ENCODE assay signal across 18 mouse cellular contexts in genomic region chr9:106215341-106216125, GRCm38 (mm10). TPM values are rescaled to one million over a fixed set of nuclear protein-coding genes. Genes with fewer than 3 reads are reported as not detected.
DNase-seq lines count a peak whose midpoint lies in the region; ATAC-seq and TF ChIP-seq lines count a peak whose summit lies in the region.
"Had no signal": no experiment of that assay in that cellular context is flagged by ENCODE, and none has a peak within 500 bp of the region (broad histone marks: within the 10 kb centered on the region; RNA-seq: fewer than 3 reads in every experiment).

No protein-coding gene starts in this region.

- no peak for DNase-seq in kidney, adult 2 months
- no peak for DNase-seq in midbrain, postnatal 0 days (ENCODE audit: low spot score)
- no peak for DNase-seq in CH12.LX (ENCODE audit: extremely low read depth)
- DNase-seq in splenic B cell, adult 2 months (ENCODE audit: low read depth, low spot score): peak; percentile 41
- no peak for DNase-seq in right cerebral cortex, adult 18-20 months
- DNase-seq: adrenal gland, adult 8-10 months; cerebellum, adult 11-12 months; cerebellum, postnatal 25 days; kidney, postnatal 10 days; lung, adult 18-20 months; spleen, adult 18-20 months had no signal

- TF ChIP-seq EP300 in CH12.LX (IDR thresholded peaks at IDR 0.05; ENCODE audit: low read length): no peak

- no peaks in the 10 kb centered on the region for H3K27me3 ChIP-seq in kidney, adult 2 months (replicated peaks; ENCODE audit: control insufficient read depth, insufficient read depth, low read length)
- H3K27me3 ChIP-seq in kidney, embryonic 15.5 days: no peaks in the 10 kb centered on the region
- no peaks in the 10 kb centered on the region for H3K27me3 ChIP-seq in midbrain, postnatal 0 days (ENCODE audit: insufficient read depth, low read length)
- no peaks in the 10 kb centered on the region for H3K27me3 ChIP-seq in midbrain, embryonic 15.5 days (replicated peaks)
- no peaks in the 10 kb centered on the region for H3K27me3 ChIP-seq in CH12.LX (replicated peaks)
- H3K27me3 ChIP-seq in splenic B cell, adult 2 months (ENCODE audit: control insufficient read depth, insufficient read depth, low read length, poor library complexity, severe bottlenecking): no peaks in the 10 kb centered on the region
- H3K27me3 ChIP-seq: forebrain, embryonic 12.5 days; limb, embryonic 13.5 days; midbrain, embryonic 12.5 days had no signal

- H3K4me3 ChIP-seq in kidney, adult 2 months (ENCODE audit: insufficient read depth, low read depth, low read length): no peak overlapping the region
- H3K4me3 ChIP-seq in kidney, embryonic 15.5 days (replicated peaks): no peak overlapping the region
- H3K4me3 ChIP-seq in midbrain, postnatal 0 days (ENCODE audit: low read depth, low read length): no peak overlapping the region
- H3K4me3 ChIP-seq in midbrain, embryonic 15.5 days: no peak overlapping the region
- H3K4me3 ChIP-seq in CH12.LX (replicated peaks in 1 of 3; ENCODE audit: low read depth in 2 of 3, low read length in 2 of 3, poor library complexity in 1 of 3): no peak overlapping the region
- H3K4me3 ChIP-seq: forebrain, embryonic 12.5 days; limb, embryonic 13.5 days; midbrain, embryonic 12.5 days; myocyte had no signal

- no peak for ATAC-seq in kidney, embryonic 15.5 days (replicated peaks; ENCODE audit: low FRiP score)
- no peak for ATAC-seq in midbrain, postnatal 0 days (ENCODE audit: low FRiP score)
- ATAC-seq in midbrain, embryonic 15.5 days (replicated peaks): no peak
- ATAC-seq: inflammation-experienced regulatory T-cells, adult 6 months had no signal

- H3K36me3 ChIP-seq in kidney, adult 2 months (ENCODE audit: control insufficient read depth, insufficient read depth, low read length): peaks cover 2% of the 10 kb centered on the region; the same call in 1 of the 2 replicates
- peaks cover 34% of the 10 kb centered on the region for H3K36me3 ChIP-seq in kidney, embryonic 15.5 days
- peaks cover 26% of the 10 kb centered on the region for H3K36me3 ChIP-seq in midbrain, postnatal 0 days (ENCODE audit: insufficient read depth, low read length)
- peaks cover 21% of the 10 kb centered on the region for H3K36me3 ChIP-seq in midbrain, embryonic 15.5 days (replicated peaks)
- peaks cover 17 to 53% of the 10 kb centered on the region in 2 experiments for H3K36me3 ChIP-seq in CH12.LX (replicated peaks in 1 of 2; ENCODE audit: control insufficient read depth in 1 of 2, insufficient read depth in 1 of 2, low read length in 1 of 2)
- H3K36me3 ChIP-seq in splenic B cell, adult 2 months (ENCODE audit: control insufficient read depth, insufficient read depth, low read length, poor library complexity, severe bottlenecking): peaks cover 10% of the 10 kb centered on the region

- no peaks in the 10 kb centered on the region for H3K9me3 ChIP-seq in kidney, embryonic 15.5 days (replicated peaks)
- no peaks in the 10 kb centered on the region for H3K9me3 ChIP-seq in midbrain, postnatal 0 days (ENCODE audit: low read length)
- H3K9me3 ChIP-seq in midbrain, embryonic 15.5 days: no peaks in the 10 kb centered on the region
- peaks cover 13% of the 10 kb centered on the region for H3K9me3 ChIP-seq in CH12.LX (replicated peaks; ENCODE audit: low read length)
- H3K9me3 ChIP-seq: forebrain, embryonic 12.5 days; limb, embryonic 13.5 days; midbrain, embryonic 12.5 days had no signal

- 0 out of 2 replicates have a peak, but pooled peaks cover 5% of the 10 kb centered on the region for H3K4me1 ChIP-seq in kidney, adult 2 months (ENCODE audit: control insufficient read depth, insufficient read depth, low read length)
- peaks cover 17% of the 10 kb centered on the region for H3K4me1 ChIP-seq in kidney, embryonic 15.5 days
- no peaks in the 10 kb centered on the region for H3K4me1 ChIP-seq in midbrain, postnatal 0 days (ENCODE audit: insufficient read depth, low read length)
- H3K4me1 ChIP-seq in midbrain, embryonic 15.5 days: peaks cover 13% of the 10 kb centered on the region
- H3K4me1 ChIP-seq in CH12.LX (ENCODE audit: control insufficient read depth in 1 of 2, insufficient read depth in 2 of 2): peaks cover 18 to 64% of the 10 kb centered on the region in 2 experiments

- WGBS in kidney, adult 2 months: 75% methylated on average over 6 of the region's 6 CpGs
- 84% methylated on average over 6 of the region's 6 CpGs for WGBS in kidney, embryonic 15.5 days
- 89% methylated on average over 6 of the region's 6 CpGs for WGBS in midbrain, postnatal 0 days
- 88% methylated on average over 6 of the region's 6 CpGs for WGBS in midbrain, embryonic 15.5 days

- in situ Hi-C loops in CH12.LX (cut with MboI; ENCODE audit: low pct_ligation_motif_present, low pct_unique_long_range_greater_than_20kb, low sequenced_read_pairs): loop anchor here (5.0 kb wide), 1 partner anchor 67 kb away; the partner anchor contains the start of gene Poc1a

- peak; percentile 55 for TF ChIP-seq RAD21 in CH12.LX (IDR thresholded peaks at IDR 0.05; ENCODE audit: low read depth, low read length)

- H3K9ac ChIP-seq in kidney, embryonic 15.5 days: no peak overlapping the region
- no peak overlapping the region for H3K9ac ChIP-seq in midbrain, postnatal 0 days (replicated peaks; ENCODE audit: low read length, poor library complexity, severe bottlenecking)
- H3K9ac ChIP-seq in midbrain, embryonic 15.5 days: no peak overlapping the region
- H3K9ac ChIP-seq in CH12.LX (ENCODE audit: insufficient read depth, low read depth): no peak overlapping the region
- H3K9ac ChIP-seq: forebrain, embryonic 12.5 days; limb, embryonic 13.5 days; midbrain, embryonic 12.5 days had no signal

- H3K27ac ChIP-seq in kidney, adult 2 months (ENCODE audit: insufficient read depth, low read depth, low read length): no peak overlapping the region
- H3K27ac ChIP-seq in kidney, embryonic 15.5 days: no peak overlapping the region
- H3K27ac ChIP-seq in midbrain, postnatal 0 days (ENCODE audit: low read depth, low read length): no peak overlapping the region
- no peak overlapping the region for H3K27ac ChIP-seq in midbrain, embryonic 15.5 days
- H3K27ac ChIP-seq in CH12.LX (ENCODE audit: insufficient read depth, low read depth): no peak overlapping the region
- H3K27ac ChIP-seq: forebrain, embryonic 12.5 days; limb, embryonic 13.5 days; midbrain, embryonic 12.5 days had no signal

- dilution Hi-C loops in CH12.LX (cut with MboI; ENCODE audit: extremely low pct_ligation_motif_present, extremely low pct_unique_long_range_greater_than_20kb, low sequenced_read_pairs): no loop called here

- no peak for TF ChIP-seq POLR2A in kidney, adult 2 months (IDR thresholded peaks at IDR 0.05; ENCODE audit: low read depth, low read length)
- no peak for TF ChIP-seq POLR2A in CH12.LX (IDR thresholded peaks at IDR 0.05; ENCODE audit: low read depth, low read length)

- H3K4me2 ChIP-seq in kidney, embryonic 15.5 days: no peak overlapping the region
- H3K4me2 ChIP-seq in midbrain, postnatal 0 days (ENCODE audit: low read depth, low read length, poor library complexity, severe bottlenecking): no peak overlapping the region
- no peak overlapping the region for H3K4me2 ChIP-seq in midbrain, embryonic 15.5 days
- H3K4me2 ChIP-seq in CH12.LX (ENCODE audit: insufficient read depth, low read depth, poor library complexity, severe bottlenecking): no peak overlapping the region
- H3K4me2 ChIP-seq: forebrain, embryonic 12.5 days; limb, embryonic 13.5 days; midbrain, embryonic 12.5 days had no signal

- peak; percentile 26; the same call in 1 of the 2 replicates for TF ChIP-seq CTCF in kidney, adult 2 months (conservative IDR thresholded peaks at IDR 0.05; ENCODE audit: insufficient read depth, insufficient read length, low read depth, low read length)
- peak; percentile 58 for TF ChIP-seq CTCF in midbrain, postnatal 0 days (IDR thresholded peaks at IDR 0.05)
- TF ChIP-seq CTCF in CH12.LX (conservative IDR thresholded peaks at IDR 0.05 in 1 of 2, IDR thresholded peaks at IDR 0.05 in 1 of 2; ENCODE audit: low read depth in 2 of 2, low read length in 2 of 2): peak in 1 of 2 experiments; percentile 61; a peak in 2 of 4 replicates

- H3K79me2 ChIP-seq in CH12.LX (replicated peaks; ENCODE audit: control insufficient read depth, extremely low read depth, insufficient read depth, poor library complexity, severe bottlenecking): no peaks in the 10 kb centered on the region

RNA-seq across cellular contexts. Expression of gene Tlr9, which starts 6.9 kb away (rescaled TPM):
- polyA plus RNA-seq in kidney, adult 2 months (2012; rRNA removed): 2.0 and 4.2 TPM in 2 replicates
- 0.09 TPM in 1 of 2 replicates, not detected in the other for polyA plus RNA-seq in kidney, embryonic 15.5 days (2015; fragmentation: Nextera tagmentation; extraction: Ambion mirVana)
- 0.49 and 0.85 TPM in 2 replicates for total RNA-seq in midbrain, postnatal 0 days (2014; rRNA removed)
- polyA plus RNA-seq in midbrain, postnatal 0 days (2015; fragmentation: Nextera tagmentation; extraction: Ambion mirVana): 0.07 and 0.16 TPM in 2 replicates
- 0.05 TPM in 1 of 2 replicates, not detected in the other for polyA plus RNA-seq in midbrain, embryonic 15.5 days (2015; fragmentation: Nextera tagmentation; extraction: Ambion mirVana)
- total RNA-seq in CH12.LX (2012; rRNA removed): 1.4 and 1.5 TPM in 2 replicates
- total RNA-seq in CH12.LX (2014; rRNA removed): 0.54 and 1.0 TPM in 2 replicates
- polyA plus RNA-seq in CH12.LX (2012; ENCODE audit: insufficient read length, low read depth): 9.9 and 12.5 TPM in 2 replicates
- polyA plus RNA-seq: forebrain, embryonic 12.5 days; midbrain, embryonic 12.5 days; myocyte had no signal

RNA-seq across cellular contexts. Expression of gene Twf2, which starts 12.6 kb away (rescaled TPM):
- polyA plus RNA-seq in kidney, adult 2 months (2012; rRNA removed): 24.4 and 29.7 TPM in 2 replicates
- polyA plus RNA-seq in kidney, embryonic 15.5 days (2015; fragmentation: Nextera tagmentation; extraction: Ambion mirVana): 67.0 and 73.4 TPM in 2 replicates
- 60.1 and 78.3 TPM in 2 replicates for total RNA-seq in midbrain, postnatal 0 days (2014; rRNA removed)
- 41.6 and 47.4 TPM in 2 replicates for polyA plus RNA-seq in midbrain, postnatal 0 days (2015; fragmentation: Nextera tagmentation; extraction: Ambion mirVana)
- polyA plus RNA-seq in midbrain, embryonic 15.5 days (2015; fragmentation: Nextera tagmentation; extraction: Ambion mirVana): 51.8 and 55.8 TPM in 2 replicates
- 120 and 156 TPM in 2 replicates for total RNA-seq in CH12.LX (2012; rRNA removed)
- 177 and 186 TPM in 2 replicates for total RNA-seq in CH12.LX (2014; rRNA removed)
- 129 and 131 TPM in 2 replicates for polyA plus RNA-seq in CH12.LX (2012; ENCODE audit: insufficient read length, low read depth)

RNA-seq across cellular contexts. Expression of gene Ppm1m, which starts 16.0 kb away (rescaled TPM):
- polyA plus RNA-seq in kidney, adult 2 months (2012; rRNA removed): 28.5 and 32.6 TPM in 2 replicates
- polyA plus RNA-seq in kidney, embryonic 15.5 days (2015; fragmentation: Nextera tagmentation; extraction: Ambion mirVana): 49.0 and 55.1 TPM in 2 replicates
- 16.2 and 27.7 TPM in 2 replicates for total RNA-seq in midbrain, postnatal 0 days (2014; rRNA removed)
- 18.5 and 21.3 TPM in 2 replicates for polyA plus RNA-seq in midbrain, postnatal 0 days (2015; fragmentation: Nextera tagmentation; extraction: Ambion mirVana)
- polyA plus RNA-seq in midbrain, embryonic 15.5 days (2015; fragmentation: Nextera tagmentation; extraction: Ambion mirVana): 17.2 and 20.5 TPM in 2 replicates
- total RNA-seq in CH12.LX (2012; rRNA removed) (86.0 and 103 TPM in 2 replicates), CH12.LX (2014; rRNA removed) (54.7 and 60.1 TPM in 2 replicates)
- 99.8 and 111 TPM in 2 replicates for polyA plus RNA-seq in CH12.LX (2012; ENCODE audit: insufficient read length, low read depth)

RNA-seq across cellular contexts. Expression of gene Alas1, which starts 32.9 kb away (rescaled TPM):
- 315 and 343 TPM in 2 replicates for polyA plus RNA-seq in kidney, adult 2 months (2012; rRNA removed)
- polyA plus RNA-seq in kidney, embryonic 15.5 days (2015; fragmentation: Nextera tagmentation; extraction: Ambion mirVana): 104 and 121 TPM in 2 replicates
- 51.5 and 76.1 TPM in 2 replicates for total RNA-seq in midbrain, postnatal 0 days (2014; rRNA removed)
- polyA plus RNA-seq in midbrain, postnatal 0 days (2015; fragmentation: Nextera tagmentation; extraction: Ambion mirVana): 84.4 and 86.8 TPM in 2 replicates
- polyA plus RNA-seq in midbrain, embryonic 15.5 days (2015; fragmentation: Nextera tagmentation; extraction: Ambion mirVana): 91.1 and 99.0 TPM in 2 replicates
- total RNA-seq in CH12.LX (2012; rRNA removed): 65.1 and 71.9 TPM in 2 replicates
- total RNA-seq in CH12.LX (2014; rRNA removed): 93.1 and 105 TPM in 2 replicates
- 68.2 and 69.6 TPM in 2 replicates for polyA plus RNA-seq in CH12.LX (2012; ENCODE audit: insufficient read length, low read depth)

RNA-seq across cellular contexts. Expression of gene Wdr82, which starts 44.8 kb away (rescaled TPM):
- 37.6 and 38.9 TPM in 2 replicates for polyA plus RNA-seq in kidney, adult 2 months (2012; rRNA removed)
- 21.9 and 28.3 TPM in 2 replicates for polyA plus RNA-seq in kidney, embryonic 15.5 days (2015; fragmentation: Nextera tagmentation; extraction: Ambion mirVana)
- 245 and 261 TPM in 2 replicates for total RNA-seq in midbrain, postnatal 0 days (2014; rRNA removed)
- 30.6 and 31.7 TPM in 2 replicates for polyA plus RNA-seq in midbrain, postnatal 0 days (2015; fragmentation: Nextera tagmentation; extraction: Ambion mirVana)
- polyA plus RNA-seq in midbrain, embryonic 15.5 days (2015; fragmentation: Nextera tagmentation; extraction: Ambion mirVana): 40.5 and 41.1 TPM in 2 replicates
- 70.4 and 90.7 TPM in 2 replicates for total RNA-seq in CH12.LX (2012; rRNA removed)
- total RNA-seq in CH12.LX (2014; rRNA removed): 117 and 131 TPM in 2 replicates
- polyA plus RNA-seq in CH12.LX (2012; ENCODE audit: insufficient read length, low read depth): 93.6 and 100 TPM in 2 replicates
